ENCODE assay signal across 18 mouse cellular contexts in genomic region chr10:23782855-23783492, GRCm38 (mm10). TPM values are rescaled to one million over a fixed set of nuclear protein-coding genes. Genes with fewer than 3 reads are reported as not detected.
DNase-seq lines count a peak whose midpoint lies in the region; ATAC-seq and TF ChIP-seq lines count a peak whose summit lies in the region.
"Had no signal": no experiment of that assay in that cellular context is flagged by ENCODE, and none has a peak within 500 bp of the region (broad histone marks: within the 10 kb centered on the region; RNA-seq: fewer than 3 reads in every experiment).

No protein-coding gene starts in this region.

- no peak for DNase-seq in kidney, adult 8-10 months
- DNase-seq in G1E (ENCODE audit: low spot score), result no peak
- DNase-seq in frontal cortex, postnatal 10 days (ENCODE audit: low spot score in 2 of 2), result no peak
- DNase-seq in left cerebral cortex, adult 2 months (ENCODE audit: extremely low spot score in 1 of 2, low spot score in 2 of 2), result no peak
- no peak for DNase-seq in heart, postnatal 10 days
- DNase-seq: adrenal gland, adult 2 months; cerebellum, postnatal 25 days; heart, adult 18-20 months; kidney, postnatal 4 days; layer of hippocampus, postnatal 36 days; lung, embryonic 14.5 days; right cerebral cortex, postnatal 4 days; thymus, postnatal 36 days had no signal

- no peak for ATAC-seq in kidney, embryonic 15.5 days (replicated peaks; ENCODE audit: low FRiP score)
- 0 out of 2 replicates have a peak, but pooled peaks have one; percentile 15 for ATAC-seq in G1E (ENCODE audit: extremely low read depth, insufficient number of reproducible peaks, low FRiP score, poor library complexity, severe bottlenecking)
- ATAC-seq in limb, embryonic 13.5 days (ENCODE audit: low FRiP score, low read depth), result no peak
- ATAC-seq: intestine, postnatal 0 days had no signal

- 38% methylated on average over 2 of the region's 2 CpGs for WGBS in kidney, embryonic 15.5 days
- WGBS in limb, embryonic 13.5 days, result 41% methylated on average over 2 of the region's 2 CpGs

- no peak overlapping the region for H3K4me3 ChIP-seq in kidney, embryonic 15.5 days (replicated peaks)
- H3K4me3 ChIP-seq in G1E (ENCODE audit: low read depth, low read length), result no peak overlapping the region
- H3K4me3 ChIP-seq in limb, embryonic 13.5 days, result no peak overlapping the region
- H3K4me3 ChIP-seq in left cerebral cortex, adult 2 months, result no peak overlapping the region
- H3K4me3 ChIP-seq: megakaryocyte, embryonic 14.5 days; stomach, embryonic 15.5 days had no signal

- peaks cover 38% of the 10 kb centered on the region for H3K36me3 ChIP-seq in kidney, embryonic 15.5 days
- peaks cover 35% of the 10 kb centered on the region for H3K36me3 ChIP-seq in G1E (replicated peaks)
- peaks cover 49% of the 10 kb centered on the region for H3K36me3 ChIP-seq in limb, embryonic 13.5 days

- no peak for TF ChIP-seq CTCF in G1E (IDR thresholded peaks at IDR 0.05; ENCODE audit: low read depth, low read length)
- no peak for TF ChIP-seq CTCF in left cerebral cortex, adult 2 months (IDR thresholded peaks at IDR 0.05)

- H3K27me3 ChIP-seq in kidney, embryonic 15.5 days, result no peaks in the 10 kb centered on the region
- H3K27me3 ChIP-seq in G1E (ENCODE audit: insufficient read depth, low read length), result no peaks in the 10 kb centered on the region
- no peaks in the 10 kb centered on the region for H3K27me3 ChIP-seq in limb, embryonic 13.5 days
- H3K27me3 ChIP-seq: megakaryocyte, embryonic 14.5 days; stomach, embryonic 15.5 days had no signal

- H3K27ac ChIP-seq in kidney, embryonic 15.5 days, result peak overlapping the region; percentile 18; the same call in 1 of the 2 replicates
- peak overlapping the region; percentile 10; the same call in 1 of the 2 replicates for H3K27ac ChIP-seq in limb, embryonic 13.5 days
- H3K27ac ChIP-seq in left cerebral cortex, adult 2 months, result no peak overlapping the region
- H3K27ac ChIP-seq: stomach, embryonic 15.5 days had no signal

- intact Hi-C loops in left cerebral cortex, adult 2 months (cut with DNase I), result loop anchor here (10.0 kb wide), 1 partner anchor 1058 kb away; no protein-coding TSS in a partner anchor
- intact Hi-C loops in heart, postnatal 10 days (cut with DNase I), result loop anchor here (10.0 kb wide), 2 partner anchors 1058 to 1638 kb away; partner anchors contain the start of gene E030030I06Rik

- H3K4me2 ChIP-seq in kidney, embryonic 15.5 days, result no peak overlapping the region
- no peak overlapping the region for H3K4me2 ChIP-seq in limb, embryonic 13.5 days (replicated peaks)
- H3K4me2 ChIP-seq: lung, embryonic 14.5 days; stomach, embryonic 15.5 days had no signal

- H3K9ac ChIP-seq in kidney, embryonic 15.5 days, result no peak overlapping the region
- 0 out of 2 replicates have a peak overlapping the region, but pooled peaks have one; percentile 10 for H3K9ac ChIP-seq in limb, embryonic 13.5 days
- H3K9ac ChIP-seq: lung, embryonic 14.5 days; stomach, embryonic 15.5 days had no signal

- H3K4me1 ChIP-seq in kidney, embryonic 15.5 days, result peaks cover 25% of the 10 kb centered on the region
- H3K4me1 ChIP-seq in G1E (ENCODE audit: insufficient read depth, low read depth, low read length), result peaks cover 28% of the 10 kb centered on the region
- H3K4me1 ChIP-seq in limb, embryonic 13.5 days, result peaks cover 37% of the 10 kb centered on the region

- no peaks in the 10 kb centered on the region for H3K9me3 ChIP-seq in kidney, embryonic 15.5 days (replicated peaks)
- H3K9me3 ChIP-seq in G1E (replicated peaks), result no peaks in the 10 kb centered on the region
- no peaks in the 10 kb centered on the region for H3K9me3 ChIP-seq in limb, embryonic 13.5 days
- H3K9me3 ChIP-seq: megakaryocyte, embryonic 14.5 days; stomach, embryonic 15.5 days had no signal

RNA-seq across cellular contexts. Expression of gene Rps12, which starts 4.1 kb away (rescaled TPM):
- 195 and 221 TPM in 2 replicates for polyA plus RNA-seq in kidney, embryonic 15.5 days (2015; fragmentation: Nextera tagmentation; extraction: Ambion mirVana)
- total RNA-seq in G1E (2014; fragmentation: Nextera tagmentation), result 1,930 and 2,036 TPM in 2 replicates
- 1,882 and 2,182 TPM in 2 replicates for total RNA-seq in G1E (2017)
- polyA plus RNA-seq in G1E (2012), result 1,152 and 1,558 TPM in 2 replicates
- polyA plus RNA-seq in limb, embryonic 13.5 days (2015; fragmentation: Nextera tagmentation; extraction: Ambion mirVana), result 174 and 179 TPM in 2 replicates
- total RNA-seq in left cerebral cortex, adult 2 months (2021), result 100 to 1,000 TPM; 169 to 225 TPM
- 100 to 1,000 TPM; 272 to 393 TPM for total RNA-seq in heart, postnatal 10 days (2021)

RNA-seq across cellular contexts. Expression of gene Slc18b1, which starts 13.8 kb away (rescaled TPM):
- polyA plus RNA-seq in kidney, embryonic 15.5 days (2015; fragmentation: Nextera tagmentation; extraction: Ambion mirVana), result 18.2 and 19.1 TPM in 2 replicates
- total RNA-seq in G1E (2014; fragmentation: Nextera tagmentation), result not detected in 2 replicates
- total RNA-seq in G1E (2017), result not detected in 2 replicates
- not detected in 2 replicates for polyA plus RNA-seq in G1E (2012)
- polyA plus RNA-seq in limb, embryonic 13.5 days (2015; fragmentation: Nextera tagmentation; extraction: Ambion mirVana), result 16.6 and 18.1 TPM in 2 replicates
- 10 to 100 TPM; 26.9 to 31.0 TPM for total RNA-seq in left cerebral cortex, adult 2 months (2021)
- total RNA-seq in heart, postnatal 10 days (2021), result 10 to 100 TPM; 13.1 to 14.9 TPM

Comparison
In these comparisons a context has a peak if more than half of its experiments do, and no peak if none do; other contexts are left out.
1. RNA of gene Rps12, which starts 4.1 kb away (total RNA-seq): 1,882 to 2,182 TPM in G1E; 272 to 393 TPM in heart, postnatal 10 days and 169 to 225 TPM in left cerebral cortex, adult 2 months; every median in the first group is over 4 times any median in the second.
2. RNA of gene Slc18b1, which starts 13.8 kb away (total RNA-seq): 26.9 to 31.0 TPM in left cerebral cortex, adult 2 months and 13.1 to 14.9 TPM in heart, postnatal 10 days; not detected in G1E; every median in the first group is over 10 times any median in the second.